Comparison of ENCODE assay signal across 9 mouse cellular contexts in the genomic region with DNA sequence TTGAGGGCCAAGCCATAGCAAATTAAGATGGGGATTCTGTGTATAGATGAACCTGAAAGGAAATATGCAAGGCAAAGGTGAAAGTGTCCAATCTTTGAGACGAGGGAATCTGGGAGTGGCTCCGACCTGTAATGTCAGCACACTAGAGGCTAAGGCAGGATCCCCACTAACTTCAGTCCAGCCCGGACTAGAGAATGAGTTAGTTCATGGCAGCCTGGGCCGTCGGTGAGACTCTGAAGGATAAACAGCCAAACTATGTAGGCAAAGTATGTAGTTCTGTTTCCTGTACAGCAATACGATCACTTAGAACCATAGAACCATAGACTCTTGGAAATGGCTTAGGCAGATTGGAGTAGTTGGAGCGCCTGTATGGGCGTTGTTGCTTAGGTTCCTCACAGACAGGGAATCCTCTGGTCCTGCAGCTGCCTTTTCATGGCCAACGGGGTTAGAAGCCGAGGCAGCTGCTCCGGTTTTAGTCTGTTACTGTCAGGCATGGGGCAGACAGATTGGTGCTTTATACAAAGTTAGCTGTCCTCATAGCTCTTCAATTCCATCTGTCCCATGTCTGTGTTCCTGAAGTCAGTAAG. TPM values are rescaled to one million over a fixed set of nuclear protein-coding genes. Genes with fewer than 3 reads are reported as not detected.
DNase-seq lines count a peak whose midpoint lies in the region; ATAC-seq and TF ChIP-seq lines count a peak whose summit lies in the region.
"Had no signal": no experiment of that assay in that cellular context is flagged by ENCODE, and none has a peak within 500 bp of the region (broad histone marks: within the 10 kb centered on the region; RNA-seq: fewer than 3 reads in every experiment).

No protein-coding gene starts in this region.

- no peaks in the 10 kb centered on the region for H3K9me3 ChIP-seq in midbrain, embryonic 12.5 days
- no peaks in the 10 kb centered on the region for H3K9me3 ChIP-seq in midbrain, postnatal 0 days (ENCODE audit: low read length)
- H3K9me3 ChIP-seq in hindbrain, embryonic 16.5 days (ENCODE audit: control insufficient read depth, low read length), result no peaks in the 10 kb centered on the region

- no peak for DNase-seq in heart, adult 2 months
- no peak for DNase-seq in heart, adult 8-10 months (ENCODE audit: low spot score)
- DNase-seq in midbrain, postnatal 0 days (ENCODE audit: low spot score), result no peak
- DNase-seq in layer of hippocampus, postnatal 36 days, result no peak
- no peak for DNase-seq in left cerebral cortex, adult 11 months (ENCODE audit: low spot score)
- DNase-seq: right cerebral cortex, postnatal 25 days had no signal

- no peak for TF ChIP-seq EP300 in heart, adult 2 months (IDR thresholded peaks at IDR 0.05; ENCODE audit: insufficient read depth, low read depth, low read length)

- H3K36me3 ChIP-seq in heart, adult 2 months (ENCODE audit: control insufficient read depth, insufficient read depth, low read length), result peaks cover 31% of the 10 kb centered on the region
- peaks cover 5% of the 10 kb centered on the region; the same call in 1 of the 2 replicates for H3K36me3 ChIP-seq in midbrain, embryonic 12.5 days
- no peaks in the 10 kb centered on the region for H3K36me3 ChIP-seq in midbrain, postnatal 0 days (ENCODE audit: insufficient read depth, low read length)
- H3K36me3 ChIP-seq in hindbrain, embryonic 16.5 days (ENCODE audit: control insufficient read depth, insufficient read depth, low read length), result no peaks in the 10 kb centered on the region

- no peak for TF ChIP-seq POLR2A in heart, adult 2 months (IDR thresholded peaks at IDR 0.05; ENCODE audit: insufficient read depth, low read depth, low read length)
- no peak for TF ChIP-seq POLR2A in olfactory bulb, adult 2 months (IDR thresholded peaks at IDR 0.05; ENCODE audit: insufficient read depth, low read depth, low read length)

- TF ChIP-seq CTCF in heart, adult 2 months (IDR thresholded peaks at IDR 0.05), result no peak
- TF ChIP-seq CTCF in midbrain, postnatal 0 days (IDR thresholded peaks at IDR 0.05), result no peak
- TF ChIP-seq CTCF in olfactory bulb, adult 2 months (IDR thresholded peaks at IDR 0.05; ENCODE audit: insufficient read depth, low read depth, low read length), result no peak

- peak overlapping the region; percentile 34 for H3K27ac ChIP-seq in heart, adult 2 months
- peak overlapping the region; percentile 5 for H3K27ac ChIP-seq in midbrain, embryonic 12.5 days (replicated peaks)
- H3K27ac ChIP-seq in midbrain, postnatal 0 days (ENCODE audit: low read depth, low read length), result no peak overlapping the region; the same call in 1 of the 2 replicates
- H3K27ac ChIP-seq in hindbrain, embryonic 16.5 days (ENCODE audit: low read depth, low read length), result 0 out of 2 replicates have a peak overlapping the region, but pooled peaks have one; percentile 8
- 0 out of 2 replicates have a peak overlapping the region, but pooled peaks have one; percentile 32 for H3K27ac ChIP-seq in olfactory bulb, adult 2 months (ENCODE audit: insufficient read depth, low read depth, low read length)

- H3K27me3 ChIP-seq in heart, adult 2 months (ENCODE audit: control insufficient read depth, insufficient read depth, low read length), result no peaks in the 10 kb centered on the region
- H3K27me3 ChIP-seq in midbrain, embryonic 12.5 days, result no peaks in the 10 kb centered on the region
- no peaks in the 10 kb centered on the region for H3K27me3 ChIP-seq in midbrain, postnatal 0 days (ENCODE audit: insufficient read depth, low read length)
- H3K27me3 ChIP-seq in hindbrain, embryonic 16.5 days (replicated peaks; ENCODE audit: control insufficient read depth, insufficient read depth, low read length), result no peaks in the 10 kb centered on the region

- WGBS in heart, adult 2 months, result 70% methylated on average over 11 of the region's 11 CpGs
- 73% methylated on average over 11 of the region's 11 CpGs for WGBS in midbrain, embryonic 12.5 days
- WGBS in midbrain, postnatal 0 days, result 76% methylated on average over 11 of the region's 11 CpGs
- WGBS in hindbrain, embryonic 16.5 days, result 74% methylated on average over 11 of the region's 11 CpGs
- 80% methylated on average over 11 of the region's 11 CpGs for WGBS in olfactory bulb, adult 2 months

- intact Hi-C loops in heart, adult 2 months (cut with DNase I), result no loop called here

- no peak overlapping the region for H3K4me2 ChIP-seq in midbrain, embryonic 12.5 days (replicated peaks)
- H3K4me2 ChIP-seq in midbrain, postnatal 0 days (ENCODE audit: low read depth, low read length, poor library complexity, severe bottlenecking), result no peak overlapping the region
- no peak overlapping the region for H3K4me2 ChIP-seq in hindbrain, embryonic 16.5 days (ENCODE audit: low read length)

- no peak overlapping the region for H3K9ac ChIP-seq in heart, adult 2 months (ENCODE audit: low read depth, low read length)
- H3K9ac ChIP-seq in midbrain, embryonic 12.5 days (replicated peaks), result no peak overlapping the region
- H3K9ac ChIP-seq in midbrain, postnatal 0 days (replicated peaks; ENCODE audit: low read length, poor library complexity, severe bottlenecking), result no peak overlapping the region
- no peak overlapping the region for H3K9ac ChIP-seq in hindbrain, embryonic 16.5 days (ENCODE audit: low read depth, low read length)

- no peak overlapping the region for H3K4me3 ChIP-seq in heart, adult 2 months
- no peak overlapping the region for H3K4me3 ChIP-seq in midbrain, embryonic 12.5 days
- H3K4me3 ChIP-seq in midbrain, postnatal 0 days (ENCODE audit: low read depth, low read length), result no peak overlapping the region
- no peak overlapping the region for H3K4me3 ChIP-seq in hindbrain, embryonic 16.5 days (ENCODE audit: low read length)
- no peak overlapping the region for H3K4me3 ChIP-seq in olfactory bulb, adult 2 months (ENCODE audit: insufficient read depth, low read depth, low read length)

- H3K4me1 ChIP-seq in heart, adult 2 months (ENCODE audit: control insufficient read depth, insufficient read depth, low read length), result peaks cover 20% of the 10 kb centered on the region
- peaks cover 46% of the 10 kb centered on the region for H3K4me1 ChIP-seq in midbrain, embryonic 12.5 days
- H3K4me1 ChIP-seq in midbrain, postnatal 0 days (ENCODE audit: insufficient read depth, low read length), result peaks cover 11% of the 10 kb centered on the region; the same call in 1 of the 2 replicates
- peaks cover 20% of the 10 kb centered on the region for H3K4me1 ChIP-seq in hindbrain, embryonic 16.5 days (ENCODE audit: control insufficient read depth, insufficient read depth, low read depth, low read length)
- peaks cover 9% of the 10 kb centered on the region; the same call in 1 of the 2 replicates for H3K4me1 ChIP-seq in olfactory bulb, adult 2 months (ENCODE audit: control insufficient read depth, insufficient read depth, low read length)

- peaks cover 6% of the 10 kb centered on the region for H3K79me2 ChIP-seq in heart, adult 2 months (replicated peaks; ENCODE audit: control insufficient read depth, insufficient read depth, low read length)

- ATAC-seq in midbrain, embryonic 12.5 days (ENCODE audit: low FRiP score, low read depth), result no peak
- no peak for ATAC-seq in midbrain, postnatal 0 days (ENCODE audit: low FRiP score)
- ATAC-seq in hindbrain, embryonic 16.5 days, result no peak

RNA-seq across cellular contexts. Expression of a gene that starts 39.4 kb away (rescaled TPM):
- total RNA-seq in heart, adult 2 months (2021), result 10 to 100 TPM; 73.1 to 88.0 TPM
- polyA plus RNA-seq in heart, adult 2 months (2012; rRNA removed), result 21.4 and 31.7 TPM in 2 replicates
- 10 to 100 TPM; 68.3 to 94.1 (median 76.8) TPM for total RNA-seq in heart, adult 8-10 months (2022)
- 61.4 TPM in 2 replicates for polyA plus RNA-seq in midbrain, embryonic 12.5 days (2016; fragmentation: Nextera tagmentation; extraction: Ambion mirVana)
- total RNA-seq in midbrain, postnatal 0 days (2014; rRNA removed), result 43.1 and 55.2 TPM in 2 replicates
- 18.9 and 28.7 TPM in 2 replicates for polyA plus RNA-seq in midbrain, postnatal 0 days (2015; fragmentation: Nextera tagmentation; extraction: Ambion mirVana)
- 30.4 and 33.9 TPM in 2 replicates for polyA plus RNA-seq in hindbrain, embryonic 16.5 days (2015; fragmentation: Nextera tagmentation; extraction: Ambion mirVana)
- 143 TPM in 1 of 2 replicates, not detected in the other for polyA plus RNA-seq in olfactory bulb, adult 2 months (2012; ENCODE audit: insufficient read depth, insufficient read length, low replicate concordance, missing spikeins)
- 100 to 1,000 TPM; 101 to 109 TPM for total RNA-seq in layer of hippocampus, postnatal 36 days (2021)
